ENCODE assay signal across 13 mouse cellular contexts in the genomic region with DNA sequence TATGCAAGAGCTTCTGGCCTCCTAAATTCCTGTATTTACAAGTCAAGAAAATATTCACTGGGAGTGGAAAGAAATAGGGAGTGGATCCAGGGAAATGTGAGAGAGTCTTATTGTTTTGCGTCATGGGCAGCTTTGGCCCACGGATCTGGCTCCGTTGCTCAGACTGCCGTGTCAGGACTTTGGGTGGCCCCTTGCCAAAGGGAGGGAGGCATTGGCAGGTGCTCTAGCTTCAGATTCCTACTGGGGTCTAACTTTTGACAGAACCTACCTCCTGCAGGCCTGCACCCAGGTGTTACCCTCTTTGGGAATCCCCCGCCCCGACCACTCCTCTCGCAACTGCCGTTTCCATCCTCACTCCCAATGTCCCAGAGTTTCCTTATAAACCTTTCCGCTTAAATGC. TPM values are rescaled to one million over a fixed set of nuclear protein-coding genes. Genes with fewer than 3 reads are reported as not detected.
DNase-seq lines count a peak whose midpoint lies in the region; ATAC-seq and TF ChIP-seq lines count a peak whose summit lies in the region.
"Had no signal": no experiment of that assay in that cellular context is flagged by ENCODE, and none has a peak within 500 bp of the region (broad histone marks: within the 10 kb centered on the region; RNA-seq: fewer than 3 reads in every experiment).

No protein-coding gene starts in this region.

- H3K27ac ChIP-seq in kidney, embryonic 16.5 days (ENCODE audit: low read length), result no peak overlapping the region
- H3K27ac ChIP-seq in heart, embryonic 14.5 days (replicated peaks in 1 of 2; ENCODE audit: control insufficient read depth in 1 of 2, insufficient read depth in 1 of 2, low read depth in 2 of 2, low read length in 2 of 2), result peak overlapping the region; percentile 29 to 64
- H3K27ac ChIP-seq: macrophage had no signal

- no peak overlapping the region for H3K4me3 ChIP-seq in kidney, embryonic 16.5 days (ENCODE audit: low read length)
- no peak overlapping the region for H3K4me3 ChIP-seq in heart, embryonic 14.5 days (ENCODE audit: control insufficient read depth in 1 of 2, insufficient read depth in 1 of 2, low read depth in 1 of 2, low read length in 2 of 2)

- no peak for ATAC-seq in kidney, embryonic 16.5 days (ENCODE audit: low FRiP score, low TSS enrichment)
- ATAC-seq in heart, embryonic 14.5 days (ENCODE audit: insufficient number of reproducible peaks, insufficient read depth, low FRiP score, low read depth), result no peak
- ATAC-seq: inflammation-experienced regulatory T-cells, adult 6 months had no signal

- TF ChIP-seq POLR2A in brain, embryonic 14.5 days (IDR thresholded peaks at IDR 0.05; ENCODE audit: borderline replicate concordance, extremely low read depth, insufficient read depth, insufficient read length, poor library complexity, severe bottlenecking), result no peak

- no peak for TF ChIP-seq CTCF in brain, embryonic 14.5 days (IDR thresholded peaks at IDR 0.05; ENCODE audit: borderline replicate concordance, extremely low read depth, insufficient read depth, insufficient read length)

- H3K4me2 ChIP-seq in kidney, embryonic 16.5 days (replicated peaks; ENCODE audit: low read depth, low read length), result no peak overlapping the region
- 0 out of 2 replicates have a peak overlapping the region, but pooled peaks have one; percentile 11 for H3K4me2 ChIP-seq in heart, embryonic 14.5 days (ENCODE audit: low read length)

- H3K4me1 ChIP-seq in kidney, embryonic 16.5 days (ENCODE audit: insufficient read depth, low read length), result peaks cover 9% of the 10 kb centered on the region; the same call in 1 of the 2 replicates
- peaks cover 6 to 9% of the 10 kb centered on the region in 2 experiments; a peak in 2 of 4 replicates for H3K4me1 ChIP-seq in heart, embryonic 14.5 days (ENCODE audit: control insufficient read depth in 2 of 2, insufficient read depth in 2 of 2, low read length in 2 of 2)

- no peaks in the 10 kb centered on the region for H3K27me3 ChIP-seq in kidney, embryonic 16.5 days (ENCODE audit: insufficient read depth, low read length)
- no peaks in the 10 kb centered on the region for H3K27me3 ChIP-seq in heart, embryonic 14.5 days (ENCODE audit: control insufficient read depth, insufficient read depth, low read length)

- no peaks in the 10 kb centered on the region for H3K9me3 ChIP-seq in kidney, embryonic 16.5 days (ENCODE audit: low read length)
- H3K9me3 ChIP-seq in heart, embryonic 14.5 days (ENCODE audit: control insufficient read depth, low read length), result no peaks in the 10 kb centered on the region

- H3K9ac ChIP-seq in kidney, embryonic 16.5 days (replicated peaks; ENCODE audit: low read length), result no peak overlapping the region
- H3K9ac ChIP-seq in heart, embryonic 14.5 days (ENCODE audit: low read length), result no peak overlapping the region

- WGBS in kidney, embryonic 16.5 days, result 88% methylated on average over 9 of the region's 9 CpGs
- 69% methylated on average over 9 of the region's 9 CpGs for WGBS in heart, embryonic 14.5 days

- H3K36me3 ChIP-seq in kidney, embryonic 16.5 days (ENCODE audit: insufficient read depth, low read length), result no peaks in the 10 kb centered on the region
- H3K36me3 ChIP-seq in heart, embryonic 14.5 days (ENCODE audit: control insufficient read depth, insufficient read depth, low read length), result no peaks in the 10 kb centered on the region

- DNase-seq in kidney, postnatal 25 days, result peak; percentile 21 to 61
- DNase-seq in NIH3T3 (ENCODE audit: low read depth), result peak; percentile 20
- DNase-seq in brain, embryonic 14.5 days (ENCODE audit: low read depth), result peak; percentile 53
- no peak for DNase-seq in natural killer cell, adult 2 months (ENCODE audit: low spot score in 2 of 2)
- no peak for DNase-seq in spleen, postnatal 36 days (ENCODE audit: low spot score in 2 of 2)
- no peak for DNase-seq in thymus, adult 18-20 months
- DNase-seq: embryo, embryonic 11 days; spleen, adult 18-20 months had no signal

RNA-seq across cellular contexts. Expression of a gene that starts 3.6 kb away (rescaled TPM):
- polyA plus RNA-seq in kidney, embryonic 16.5 days (2015; fragmentation: Nextera tagmentation; extraction: Ambion mirVana), result not detected in 2 replicates
- not detected in 2 replicates for polyA plus RNA-seq in brain, embryonic 14.5 days (2012; rRNA removed)
- polyA plus RNA-seq in heart, embryonic 14.5 days (2014; fragmentation: Nextera tagmentation; extraction: Ambion mirVana), result not detected in 2 replicates
- polyA plus RNA-seq: inflammation-experienced regulatory T-cells, adult 6 months; macrophage; neural tube, embryonic 11.5 days had no signal

RNA-seq across cellular contexts. Expression of a gene that starts 4.4 kb away (rescaled TPM):
- polyA plus RNA-seq in kidney, embryonic 16.5 days (2015; fragmentation: Nextera tagmentation; extraction: Ambion mirVana), result 2.5 and 2.8 TPM in 2 replicates
- polyA plus RNA-seq in brain, embryonic 14.5 days (2012; rRNA removed), result 6.0 and 7.9 TPM in 2 replicates
- polyA plus RNA-seq in heart, embryonic 14.5 days (2014; fragmentation: Nextera tagmentation; extraction: Ambion mirVana), result 17.7 and 18.6 TPM in 2 replicates
- polyA plus RNA-seq: inflammation-experienced regulatory T-cells, adult 6 months; macrophage had no signal

Comparison
In these comparisons a context has a peak if more than half of its experiments do, and no peak if none do; other contexts are left out.
1. DNase-seq: peak in kidney, postnatal 25 days (2 of 2), NIH3T3 (single experiment) and brain, embryonic 14.5 days (single experiment); none in natural killer cell, adult 2 months (0 of 2), spleen, postnatal 36 days (0 of 2) and thymus, adult 18-20 months (0 of 2).